Mouse (Mus musculus): ENCODE measurements around the gene Ifi203. TPM values are rescaled to one million over a fixed set of nuclear protein-coding genes. Genes with fewer than 3 reads are reported as not detected.
"Not testable (repeated sequence)": the region's sequence is repeated elsewhere in the genome, so short reads cannot be mapped to it uniquely, and the experiment has no call there.

Gene Ifi203
- 1.9 and 3.2 TPM in 2 replicates for polyA plus RNA-seq (2015; fragmentation: Nextera tagmentation; extraction: Ambion mirVana)

- H3K4me2 ChIP-seq; H3K27ac ChIP-seq; ATAC-seq (ENCODE audit: insufficient read depth, low FRiP score, low read depth); H3K4me3 ChIP-seq (replicated peaks); H3K9ac ChIP-seq; H3K27me3 ChIP-seq (replicated peaks); H3K36me3 ChIP-seq; H3K4me1 ChIP-seq; H3K9me3 ChIP-seq: not testable (repeated sequence)
- WGBS: 55% methylated on average over 3 of the region's 3 CpGs
Observed at GRCm38 (mm10) chr1:173941924-173942779, at the start of gene Ifi203, which contains the start of gene Mndal. Gene Ifi203 (minus strand): TSS chr1:173942672. Gene Mndal (minus strand): TSS chr1:173942491.

DNA sequence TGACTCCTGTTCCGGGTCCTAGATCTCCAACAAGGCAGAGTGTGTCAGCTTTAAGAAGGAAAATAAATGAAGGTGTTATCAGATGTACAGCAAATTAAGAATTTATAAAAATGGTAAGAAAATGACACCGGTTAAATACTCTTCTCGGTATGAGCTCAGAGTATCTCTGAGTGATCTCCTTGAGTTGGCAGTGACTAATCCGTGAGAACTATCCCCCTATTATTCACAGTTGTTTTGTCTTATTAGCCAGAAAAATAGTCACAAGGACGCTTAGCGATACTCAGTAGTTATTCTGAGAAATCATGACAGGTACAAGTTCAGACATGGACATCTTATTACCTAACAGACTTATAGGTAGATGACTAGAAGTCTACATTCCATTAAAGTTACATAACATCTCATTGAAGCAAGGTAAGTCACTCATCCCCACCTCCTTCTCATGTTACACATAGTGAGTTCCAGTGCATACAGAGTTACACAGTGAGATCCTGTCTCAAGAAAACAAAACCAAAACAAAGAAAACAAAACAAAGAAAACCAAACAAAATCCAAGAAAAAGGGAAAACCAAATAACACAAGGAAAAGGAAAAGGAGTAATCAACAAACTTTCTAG lies 40.3 kb upstream of the Ifi203 start, which contains the start of gene Ifi202b:
Gene Ifi202b, minus strand, starts transcription at position 51 of the 612 bp plus-strand sequence.
- 87% methylated on average over 6 of the region's 6 CpGs for WGBS
- H3K4me3 ChIP-seq (replicated peaks); H3K9ac ChIP-seq; H3K9me3 ChIP-seq; H3K4me1 ChIP-seq; H3K27me3 ChIP-seq (replicated peaks); H3K36me3 ChIP-seq; ATAC-seq (ENCODE audit: insufficient read depth, low FRiP score, low read depth); H3K4me2 ChIP-seq; H3K27ac ChIP-seq: not testable (repeated sequence)

DNA sequence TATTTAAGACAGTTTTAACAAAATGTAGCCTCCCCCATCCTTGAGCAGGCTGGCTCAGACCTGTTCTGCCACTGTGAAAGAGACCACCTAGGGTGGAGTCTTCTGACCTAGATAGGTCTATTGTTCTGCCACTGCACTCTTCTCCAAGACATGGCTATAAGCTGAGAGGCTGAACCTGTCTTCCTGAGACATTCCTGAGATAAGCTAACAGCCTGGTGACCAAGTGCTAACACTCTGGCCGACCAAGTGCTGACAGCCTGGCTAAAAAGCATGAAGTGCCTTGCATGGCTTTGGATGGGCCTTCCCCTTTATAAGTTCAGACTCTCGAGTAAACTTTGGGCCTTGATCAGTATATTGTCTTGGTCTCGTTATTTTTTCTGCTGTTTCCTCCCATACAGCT lies 38.6 kb upstream of the Ifi203 start:
- not testable (repeated sequence) for H3K27ac ChIP-seq; H3K9me3 ChIP-seq; H3K4me3 ChIP-seq (replicated peaks); H3K4me1 ChIP-seq; H3K27me3 ChIP-seq (replicated peaks); ATAC-seq (ENCODE audit: insufficient read depth, low FRiP score, low read depth); H3K36me3 ChIP-seq; H3K9ac ChIP-seq; H3K4me2 ChIP-seq
- WGBS: 25% methylated on average over 3 of the region's 3 CpGs

GRCm38 (mm10) chr1:173977622-173978021 lies 35.1 kb upstream of the Ifi203 start:
- Histone ChIP-seq H3K9ac (no peak overlapping the region), H3K4me3 (replicated peaks) (no peak overlapping the region), H3K36me3 (no peaks in the 10 kb centered on the region), H3K4me1 (no peaks in the 10 kb centered on the region), H3K27me3 (replicated peaks) (no peaks in the 10 kb centered on the region), H3K4me2 (no peak overlapping the region), H3K27ac (no peak overlapping the region), H3K9me3 (no peaks in the 10 kb centered on the region)
- ATAC-seq (ENCODE audit: insufficient read depth, low FRiP score, low read depth): no peak

DNA sequence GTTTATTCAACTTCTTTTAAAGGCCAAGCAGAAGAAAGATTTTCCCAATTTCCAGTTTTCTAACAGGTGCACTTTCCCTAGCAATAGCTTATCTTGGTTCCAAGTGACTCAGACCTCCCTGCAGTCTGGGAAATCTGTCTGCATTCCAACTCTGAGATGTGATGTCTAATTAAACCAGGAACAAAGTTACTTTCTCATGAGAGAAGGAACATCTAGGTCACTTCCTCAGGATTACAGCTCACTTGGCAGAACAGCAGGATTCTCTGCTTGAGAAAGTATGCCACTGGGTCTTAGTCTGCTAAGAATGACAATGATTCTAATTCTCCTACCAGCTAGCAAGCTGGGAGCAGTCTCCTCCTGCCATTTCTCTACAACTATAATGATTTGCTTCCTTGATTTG lies 30.6 kb upstream of the Ifi203 start:
- ATAC-seq (ENCODE audit: insufficient read depth, low FRiP score, low read depth): no peak
- Histone ChIP-seq H3K36me3 (no peaks in the 10 kb centered on the region), H3K27ac (no peak overlapping the region), H3K4me1 (no peaks in the 10 kb centered on the region), H3K4me3 (replicated peaks) (no peak overlapping the region), H3K4me2 (no peak overlapping the region), H3K9me3 (no peaks in the 10 kb centered on the region), H3K9ac (no peak overlapping the region), H3K27me3 (replicated peaks) (no peaks in the 10 kb centered on the region)

GRCm38 (mm10) chr1:173961491-173961890 lies 19.0 kb upstream of the Ifi203 start:
- 64% methylated on average over 1 of the region's 1 CpGs for WGBS
- ATAC-seq (ENCODE audit: insufficient read depth, low FRiP score, low read depth): not testable (repeated sequence)

DNA sequence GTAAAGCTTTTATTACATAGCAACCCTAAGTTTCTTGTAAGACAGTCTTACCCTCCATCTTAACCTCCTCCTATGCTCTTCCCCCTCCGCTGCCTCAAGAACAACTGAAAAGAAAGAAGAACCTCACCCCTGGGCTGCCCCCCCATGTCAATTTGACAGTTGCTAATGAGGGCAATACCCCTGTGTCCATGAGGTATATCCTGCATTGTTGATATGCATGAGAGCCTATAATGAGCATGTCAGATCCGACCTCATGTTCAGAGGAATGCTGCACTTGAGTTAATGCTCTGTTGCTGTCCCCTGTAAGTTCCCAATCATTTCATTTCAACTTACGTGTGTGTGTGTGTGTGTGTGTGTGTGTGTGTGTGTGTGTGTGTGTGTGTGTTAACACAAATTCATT lies 17.5 kb upstream of the Ifi203 start:
- not testable (repeated sequence) for H3K4me2 ChIP-seq; H3K36me3 ChIP-seq; H3K27me3 ChIP-seq (replicated peaks); H3K4me1 ChIP-seq; H3K27ac ChIP-seq; ATAC-seq (ENCODE audit: insufficient read depth, low FRiP score, low read depth); H3K9ac ChIP-seq; H3K4me3 ChIP-seq (replicated peaks); H3K9me3 ChIP-seq
- WGBS: 74% methylated on average over 3 of the region's 3 CpGs

More at GRCm38 (mm10) chr1:173961491-173961890, 19.0 kb upstream of the Ifi203 start:
- H3K36me3 ChIP-seq; H3K27me3 ChIP-seq (replicated peaks); H3K9ac ChIP-seq; H3K9me3 ChIP-seq; H3K4me1 ChIP-seq; H3K27ac ChIP-seq; H3K4me3 ChIP-seq (replicated peaks); H3K4me2 ChIP-seq: not testable (repeated sequence)

DNA sequence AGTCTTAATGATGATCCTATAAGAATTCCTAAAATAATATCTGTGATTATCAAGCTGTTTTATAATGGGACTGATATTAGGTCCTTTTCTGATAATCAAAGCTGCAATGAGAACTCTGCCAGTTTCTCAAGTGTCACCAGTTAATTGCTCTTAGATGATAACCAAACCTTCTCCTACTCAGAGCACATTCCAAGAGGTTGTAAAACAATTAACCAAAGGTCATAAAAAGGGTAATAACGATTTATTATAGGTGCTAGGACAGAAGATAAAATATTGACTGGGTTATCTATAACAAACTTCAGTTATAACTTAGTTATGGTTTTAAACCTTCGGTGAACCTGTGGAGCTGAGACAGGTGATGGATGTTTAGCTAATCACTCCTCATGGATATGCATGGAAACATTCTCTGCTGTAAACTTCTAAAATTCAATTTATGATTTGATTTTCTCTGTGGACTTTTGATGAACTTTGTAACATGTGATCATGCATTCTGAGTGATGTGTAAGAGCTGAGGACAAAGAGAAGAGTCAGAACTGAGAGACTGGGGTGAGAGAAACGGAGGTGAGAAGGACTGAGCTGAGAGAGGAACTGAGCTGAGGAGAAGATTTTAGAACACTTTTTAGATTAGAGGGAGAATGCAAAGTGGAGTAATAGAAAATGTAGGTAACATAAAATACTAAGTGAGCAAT lies 13.5 kb upstream of the Ifi203 start:
- not testable (repeated sequence) for H3K4me3 ChIP-seq (replicated peaks); H3K4me2 ChIP-seq; H3K9me3 ChIP-seq; H3K36me3 ChIP-seq; H3K4me1 ChIP-seq; ATAC-seq (ENCODE audit: insufficient read depth, low FRiP score, low read depth); H3K27ac ChIP-seq; H3K27me3 ChIP-seq (replicated peaks); H3K9ac ChIP-seq
- 28% methylated on average over 3 of the region's 3 CpGs for whole genome bisulfite sequencing

GRCm38 (mm10) chr1:173955071-173955796 lies 12.8 kb upstream of the Ifi203 start:
- Histone ChIP-seq H3K27ac (no peak overlapping the region), H3K4me3 (replicated peaks) (no peak overlapping the region), H3K4me1 (no peaks in the 10 kb centered on the region), H3K4me2 (no peak overlapping the region), H3K27me3 (replicated peaks) (no peaks in the 10 kb centered on the region), H3K9me3 (no peaks in the 10 kb centered on the region), H3K36me3 (no peaks in the 10 kb centered on the region), H3K9ac (no peak overlapping the region)
- no peak for ATAC-seq (ENCODE audit: insufficient read depth, low FRiP score, low read depth)
- 79% methylated on average over 2 of the region's 2 CpGs for WGBS

DNA sequence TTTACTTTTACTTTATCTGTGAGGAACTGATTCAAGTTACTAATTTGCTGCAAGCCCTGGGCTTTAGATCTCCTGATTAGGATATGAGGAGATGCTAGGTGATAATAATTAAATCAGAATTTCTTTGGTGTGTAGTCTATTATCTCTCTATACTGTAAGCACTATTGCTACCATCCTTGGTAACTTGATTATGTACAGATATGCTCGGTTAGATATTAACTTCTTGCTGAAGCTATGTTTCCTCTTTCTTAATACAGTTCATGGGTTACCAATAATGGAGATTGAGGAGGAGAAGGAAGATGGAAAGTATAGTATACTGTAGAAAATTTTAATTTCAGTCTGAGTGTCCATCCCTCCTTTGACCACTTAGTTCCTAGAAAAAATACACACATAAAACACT lies 11.1 kb upstream of the Ifi203 start:
- no peak for ATAC-seq (ENCODE audit: insufficient read depth, low FRiP score, low read depth)
- Histone ChIP-seq H3K27ac (no peak overlapping the region), H3K27me3 (replicated peaks) (no peaks in the 10 kb centered on the region), H3K9ac (no peak overlapping the region), H3K9me3 (no peaks in the 10 kb centered on the region), H3K4me1 (no peaks in the 10 kb centered on the region), H3K4me2 (no peak overlapping the region), H3K36me3 (no peaks in the 10 kb centered on the region), H3K4me3 (replicated peaks) (no peak overlapping the region)
- 68% methylated on average over 1 of the region's 1 CpGs for WGBS

DNA sequence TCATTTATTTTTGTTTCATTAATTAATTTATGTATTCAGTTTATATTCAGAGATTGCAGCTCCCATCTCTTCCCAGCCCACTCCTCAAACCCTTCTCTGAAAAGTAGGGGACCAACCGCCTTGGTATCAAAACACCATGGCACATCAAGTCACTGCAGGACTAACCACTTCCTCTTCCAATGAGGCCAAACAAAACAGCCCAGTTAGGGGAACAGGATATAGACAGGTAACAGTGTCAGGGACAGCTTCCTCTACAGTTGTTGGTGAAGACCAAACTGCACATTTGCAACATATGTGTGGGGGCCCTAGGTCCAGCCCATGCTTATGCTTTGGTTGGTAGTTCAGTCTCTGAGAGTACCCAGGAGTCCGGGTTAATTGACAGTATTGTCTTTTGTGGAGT lies 6.6 kb upstream of the Ifi203 start:
- not testable (repeated sequence) for H3K4me2 ChIP-seq; ATAC-seq (ENCODE audit: insufficient read depth, low FRiP score, low read depth)
- 71% methylated on average over 2 of the region's 2 CpGs for WGBS

DNA sequence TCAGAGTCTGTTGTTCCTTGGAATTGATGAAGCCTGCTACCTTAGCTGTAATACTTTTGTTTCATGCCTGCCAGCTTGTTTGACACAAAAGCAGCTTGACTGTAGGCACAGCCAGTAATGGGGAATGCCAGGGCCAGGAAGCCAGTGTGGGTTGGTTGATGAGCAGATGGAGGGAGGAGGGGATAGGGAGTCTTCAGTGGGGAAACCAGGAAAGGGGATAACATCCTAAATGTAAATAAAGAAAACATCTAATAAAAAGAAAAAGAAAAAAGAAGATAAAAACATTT lies 251 bp upstream of the Ifi203 start:
- H3K4me3 ChIP-seq (replicated peaks); H3K4me2 ChIP-seq; H3K9ac ChIP-seq; H3K36me3 ChIP-seq; H3K27ac ChIP-seq; H3K4me1 ChIP-seq; H3K27me3 ChIP-seq (replicated peaks); ATAC-seq (ENCODE audit: insufficient read depth, low FRiP score, low read depth); H3K9me3 ChIP-seq: not testable (repeated sequence)

More for the DNA sequence above, 6.6 kb upstream of the Ifi203 start:
- not testable (repeated sequence) for H3K9ac ChIP-seq; H3K36me3 ChIP-seq; H3K27ac ChIP-seq; H3K4me1 ChIP-seq; H3K27me3 ChIP-seq (replicated peaks); H3K4me3 ChIP-seq (replicated peaks); H3K9me3 ChIP-seq
